Mouse (Mus musculus) ovary, postnatal 14 days (tissue): Measurements from ENCODE around the gene Ubtf.
A peak's percentile ranks its signal among the peaks of the same experiment; 100 is the strongest.

Experiments
- DNase-seq: peaks from one replicate; pipeline ENCODE4 v3.0.0; 2022; ENCODE audit warnings: low spot score

The Ubtf gene

GRCm38 (mm10) chr11:102317298-102317900, 2.1 kb downstream of the Ubtf start:
- peak; percentile 55 for DNase-seq

GRCm38 (mm10) chr11:102316572-102317297, 2.8 kb downstream of the Ubtf start:
- peak; percentile 81 for DNase-seq

GRCm38 (mm10) chr11:102315690-102316571, 3.6 kb downstream of the Ubtf start:
- no peak for DNase-seq

GRCm38 (mm10) chr11:102314321-102314720, 5.2 kb downstream of the Ubtf start:
- no peak for DNase-seq

- DNase-seq: no peak
These were observed 7.0 kb downstream of the Ubtf start for GRCm38 (mm10) chr11:102312586-102312985.

GRCm38 (mm10) chr11:102311966-102312365, 7.6 kb downstream of the Ubtf start:
- DNase-seq: no peak

- no peak for DNase-seq
These were observed 8.5 kb downstream of the Ubtf start for GRCm38 (mm10) chr11:102310768-102311695.

- no peak for DNase-seq
These were observed 9.5 kb downstream of the Ubtf start for GRCm38 (mm10) chr11:102309821-102310617.

GRCm38 (mm10) chr11:102308979-102309378, 10.6 kb downstream of the Ubtf start:
- peak; percentile 97 for DNase-seq

- no peak for DNase-seq
These were observed 11.4 kb downstream of the Ubtf start for GRCm38 (mm10) chr11:102308104-102308503.

GRCm38 (mm10) chr11:102305359-102305758, 14.2 kb downstream of the Ubtf start:
- no peak for DNase-seq

- no peak for DNase-seq
These were observed 15.4 kb downstream of the Ubtf start for GRCm38 (mm10) chr11:102304141-102304540.

- peak; percentile 52 for DNase-seq
These were observed 19.7 kb downstream of the Ubtf start for GRCm38 (mm10) chr11:102299839-102300238.

- no peak for DNase-seq
These were observed 21.7 kb downstream of the Ubtf start for GRCm38 (mm10) chr11:102297577-102298556.

- DNase-seq: peak; percentile 94
These were observed 22.8 kb downstream of the Ubtf start, which contains the start of gene Atxn7l3 for GRCm38 (mm10) chr11:102296491-102297472. Gene Atxn7l3 (minus strand): TSS chr11:102296631.

- DNase-seq: no peak
These were observed 23.7 kb downstream of the Ubtf start for GRCm38 (mm10) chr11:102295598-102296471.
